Mouse (Mus musculus): ENCODE results near the gene Neo1.

Neo1 gene

GRCm38 (mm10) chr9:59036159-59036731 lies at the start of gene Neo1:
Neo1 (minus strand) TSS chr9:59036441.
- DNase-seq (ENCODE audit: low read depth) = no peak

DNA sequence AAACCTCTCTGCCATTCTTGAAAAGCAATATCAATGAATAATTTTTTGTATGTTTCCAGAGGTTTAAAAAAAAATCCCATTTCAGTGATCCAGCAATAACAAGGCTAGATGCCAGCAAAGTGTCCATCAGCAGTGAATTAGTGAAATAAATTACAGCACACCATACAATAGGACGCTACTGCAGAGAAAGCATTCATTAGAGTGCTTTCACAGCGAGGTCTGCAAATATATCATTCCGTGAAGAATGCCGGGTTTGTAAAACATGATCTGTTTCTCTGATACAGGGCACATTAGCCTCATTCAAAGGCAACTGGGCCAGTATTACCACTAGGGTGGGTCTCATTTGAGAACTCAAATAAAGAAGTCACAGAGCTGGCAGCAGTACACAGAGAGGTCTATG lies 39.4 kb upstream of the Neo1 start:
- DNase-seq (ENCODE audit: low read depth) = no peak

- DNase-seq (ENCODE audit: low read depth) = no peak
These were observed 37.6 kb upstream of the Neo1 start for GRCm38 (mm10) chr9:59073887-59074286.

DNA sequence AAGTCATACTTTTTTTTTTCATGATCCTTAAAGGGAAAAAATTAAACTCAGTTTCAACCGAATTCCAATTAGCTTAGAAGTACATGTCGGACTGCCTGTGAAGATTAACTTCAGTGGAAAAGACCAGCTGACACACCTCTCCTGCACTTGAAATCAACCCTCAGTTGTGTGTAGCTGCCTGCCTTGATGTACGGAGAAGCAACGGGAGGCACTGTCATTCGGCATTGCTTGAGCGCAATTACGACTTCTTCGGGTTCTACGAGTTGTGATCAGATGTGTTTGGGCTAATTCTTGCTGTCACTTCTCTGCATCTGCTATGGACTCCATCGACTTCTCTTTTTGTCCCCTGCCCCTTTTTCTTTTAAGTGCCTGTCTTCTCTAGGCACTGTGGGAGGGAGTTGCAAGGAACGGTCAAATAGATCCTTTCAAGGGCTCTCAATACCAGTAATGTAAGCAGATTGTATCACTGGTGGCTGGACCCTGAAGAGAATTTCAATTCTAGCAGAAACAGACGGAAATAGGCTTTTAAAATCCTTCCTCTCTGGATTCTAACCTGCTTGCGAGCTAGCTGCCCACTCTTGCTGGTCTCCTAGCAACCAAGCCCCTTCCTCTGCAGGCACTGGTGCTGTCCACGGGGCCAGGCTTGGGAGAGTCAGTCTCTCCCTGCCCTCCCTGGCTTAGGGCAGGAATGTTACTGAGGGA lies 36.0 kb upstream of the Neo1 start:
- no peak for DNase-seq (ENCODE audit: low read depth)

DNA sequence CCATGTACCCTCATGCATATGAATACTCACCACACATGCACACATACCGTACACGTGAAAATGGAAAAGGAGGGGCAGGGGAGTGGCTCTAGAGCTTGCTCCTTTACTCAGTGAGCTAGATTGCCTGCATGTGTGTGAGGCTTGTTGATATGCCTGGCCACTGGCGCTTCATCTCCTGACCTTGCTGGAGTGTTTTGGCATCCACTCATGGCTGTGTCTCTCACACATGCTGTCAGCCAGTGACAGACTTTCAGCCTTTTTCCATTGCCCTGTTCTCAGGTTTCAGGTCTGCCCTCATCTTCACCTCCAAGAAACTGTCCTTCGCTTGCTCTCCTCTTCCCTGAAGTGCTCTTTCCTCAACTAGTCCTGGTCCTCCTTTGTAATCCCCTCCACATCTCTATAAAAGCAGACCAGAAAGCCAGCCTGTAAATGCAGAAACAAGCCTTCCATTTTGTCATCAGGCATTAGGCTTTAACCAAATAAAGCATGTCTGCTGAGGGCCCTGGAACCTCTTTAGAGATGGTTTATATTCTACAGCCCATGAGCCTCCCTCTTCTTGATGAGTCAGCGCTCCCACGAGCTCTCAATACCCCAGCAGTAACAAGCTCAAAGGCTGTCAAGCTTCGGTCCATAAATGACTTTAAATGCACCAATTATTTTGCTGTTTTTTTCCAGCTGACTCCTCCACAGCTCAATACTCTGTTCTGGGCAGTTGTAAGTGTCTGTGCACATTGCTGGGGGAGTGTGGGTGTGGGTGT lies 35.2 kb upstream of the Neo1 start:
- no peak for DNase-seq (ENCODE audit: low read depth)

DNA sequence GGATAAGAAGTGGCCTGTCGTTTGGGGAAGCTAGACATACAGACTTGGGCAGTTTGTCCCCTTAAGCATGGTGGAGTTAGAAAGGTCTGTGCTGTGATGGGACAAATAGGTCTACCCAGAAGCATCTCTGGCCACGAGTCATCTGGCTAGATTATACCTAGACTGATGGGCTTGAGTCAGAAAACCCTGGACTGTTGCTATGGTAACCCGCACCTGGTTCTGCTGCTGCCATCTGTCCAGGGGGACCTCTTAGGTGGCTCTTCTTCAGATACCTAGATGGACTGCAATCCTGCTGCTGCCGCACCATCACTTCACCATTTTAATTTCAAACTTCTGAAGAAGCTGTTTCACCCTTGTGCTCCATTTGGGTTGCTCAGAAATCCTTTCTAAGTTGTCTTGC lies 34.0 kb upstream of the Neo1 start:
- no peak for DNase-seq (ENCODE audit: low read depth)

DNA sequence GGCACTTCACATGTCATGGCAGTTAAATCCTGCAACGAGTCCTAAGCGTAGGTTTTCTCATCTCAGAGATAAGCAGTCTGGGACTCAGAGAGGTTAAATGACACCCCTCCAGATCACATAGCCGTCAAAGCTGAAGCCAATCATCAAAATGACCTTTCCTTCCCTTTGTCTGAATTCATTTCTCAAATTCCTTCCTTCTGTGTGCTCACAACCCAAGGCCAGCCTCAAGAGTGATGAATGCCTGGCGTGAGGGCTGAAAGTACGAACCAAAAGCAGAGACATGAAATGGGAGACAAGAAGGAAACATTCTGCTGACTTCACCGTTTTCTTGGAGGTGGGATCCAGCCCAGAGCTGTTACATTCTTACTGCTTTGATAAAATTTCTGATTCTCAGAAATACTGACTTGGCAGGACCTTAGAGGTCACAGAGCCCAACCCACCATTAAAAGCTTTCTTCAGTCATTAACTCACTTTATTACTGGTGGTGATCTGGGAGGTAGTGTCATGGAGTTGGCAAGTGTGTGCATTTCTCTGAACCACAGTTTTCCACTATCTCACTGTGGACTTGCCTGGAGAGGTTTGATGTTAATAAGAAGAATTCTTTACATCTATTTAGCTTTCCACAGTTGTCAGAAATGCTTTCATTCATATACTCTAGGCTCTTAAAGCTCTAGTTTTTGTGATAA lies 29.5 kb upstream of the Neo1 start:
- DNase-seq (ENCODE audit: low read depth) = no peak

DNA sequence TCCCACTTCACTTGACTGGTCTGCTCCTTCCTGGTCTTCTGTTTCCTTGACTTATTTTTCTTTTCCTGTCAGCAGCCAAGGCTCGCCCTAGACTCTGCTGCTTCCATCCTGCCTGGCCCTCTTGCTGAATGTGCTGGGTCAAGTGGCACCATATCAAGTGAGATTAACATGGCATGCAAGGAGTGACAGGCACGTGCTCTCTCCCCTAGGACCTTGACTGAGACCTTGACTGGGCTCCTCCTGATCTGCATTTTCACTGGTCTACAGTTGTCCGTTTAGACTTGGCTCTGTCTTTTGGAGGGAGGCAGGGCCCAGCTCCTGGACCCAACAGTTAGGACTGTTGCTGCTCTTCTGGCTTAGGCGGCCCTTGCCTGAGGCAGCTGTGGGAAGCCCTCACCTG lies 26.2 kb upstream of the Neo1 start:
- DNase-seq (ENCODE audit: low read depth) = no peak

DNA sequence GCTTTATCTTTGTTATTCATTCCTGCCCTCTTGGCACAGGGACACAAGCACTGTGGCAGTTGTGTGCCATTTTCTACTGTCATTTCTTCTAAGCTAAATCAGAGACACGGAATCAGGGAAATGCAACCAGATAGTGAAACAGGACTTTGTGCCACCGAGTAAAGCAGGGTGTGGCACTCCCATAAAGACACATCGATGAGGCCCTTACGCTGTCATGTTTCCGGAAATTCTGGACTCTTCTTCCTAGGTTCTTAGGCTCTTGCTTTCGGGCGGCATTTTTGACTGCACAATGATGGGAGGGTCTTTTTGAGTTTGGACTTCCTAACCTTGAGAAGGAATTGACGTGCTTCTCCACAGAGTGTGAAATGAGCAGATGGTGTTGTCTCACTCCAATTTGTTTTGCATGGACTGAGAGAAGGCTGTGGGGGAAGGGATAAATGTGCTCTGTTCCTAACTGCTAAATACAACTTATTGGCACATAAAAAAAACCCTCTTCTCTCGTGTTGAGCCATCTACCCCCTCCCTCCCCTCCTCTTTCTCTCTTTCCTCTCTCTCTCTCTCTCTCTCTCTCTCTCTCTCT lies 23.9 kb upstream of the Neo1 start:
- DNase-seq (ENCODE audit: low read depth) = no peak

GRCm38 (mm10) chr9:59059158-59059557 lies 22.9 kb upstream of the Neo1 start:
- DNase-seq (ENCODE audit: low read depth) = no peak

DNA sequence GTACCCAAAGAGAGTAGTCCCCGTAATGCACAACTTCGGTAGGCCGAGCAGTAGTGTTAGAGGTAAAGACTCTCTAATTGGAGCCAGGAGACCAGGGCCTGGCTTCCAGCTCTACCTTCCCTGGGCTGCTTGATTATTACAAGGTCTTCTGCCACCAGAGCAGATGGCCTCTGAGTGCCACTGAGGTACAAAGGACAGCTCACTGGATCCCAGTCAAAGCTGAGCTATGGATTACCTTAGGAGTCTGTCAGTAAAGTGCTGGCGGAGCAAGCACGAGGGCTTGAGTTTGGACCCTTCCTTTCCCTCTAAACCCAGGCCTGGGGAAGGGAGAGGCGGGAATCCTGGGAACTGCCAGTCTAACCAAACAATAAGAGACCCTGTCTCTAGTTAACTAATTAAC lies 21.8 kb upstream of the Neo1 start:
- no peak for DNase-seq (ENCODE audit: low read depth)

DNA sequence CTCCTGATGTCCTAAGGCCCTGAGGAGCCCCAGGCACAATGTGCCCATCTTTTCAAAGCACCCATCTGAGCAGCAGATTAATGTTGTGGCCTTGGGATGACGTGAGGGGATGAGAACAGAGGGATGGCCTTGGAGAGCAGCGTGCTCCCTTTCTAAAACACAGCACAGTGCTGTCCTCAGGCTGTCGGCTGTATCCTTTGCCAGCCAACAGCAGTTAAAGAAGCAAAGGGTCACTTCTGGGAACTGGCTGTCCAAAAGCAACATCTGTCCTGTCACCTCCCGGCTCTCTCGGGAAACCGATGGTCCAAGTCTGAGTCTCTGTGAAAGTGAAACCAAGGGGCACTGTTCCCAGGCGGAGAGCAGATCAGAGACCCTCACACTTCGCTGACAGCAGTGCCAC lies 20.0 kb upstream of the Neo1 start:
- DNase-seq (ENCODE audit: low read depth) = no peak

- DNase-seq (ENCODE audit: low read depth) = no peak
These were observed 5.6 kb upstream of the Neo1 start for GRCm38 (mm10) chr9:59041805-59042204.

DNA sequence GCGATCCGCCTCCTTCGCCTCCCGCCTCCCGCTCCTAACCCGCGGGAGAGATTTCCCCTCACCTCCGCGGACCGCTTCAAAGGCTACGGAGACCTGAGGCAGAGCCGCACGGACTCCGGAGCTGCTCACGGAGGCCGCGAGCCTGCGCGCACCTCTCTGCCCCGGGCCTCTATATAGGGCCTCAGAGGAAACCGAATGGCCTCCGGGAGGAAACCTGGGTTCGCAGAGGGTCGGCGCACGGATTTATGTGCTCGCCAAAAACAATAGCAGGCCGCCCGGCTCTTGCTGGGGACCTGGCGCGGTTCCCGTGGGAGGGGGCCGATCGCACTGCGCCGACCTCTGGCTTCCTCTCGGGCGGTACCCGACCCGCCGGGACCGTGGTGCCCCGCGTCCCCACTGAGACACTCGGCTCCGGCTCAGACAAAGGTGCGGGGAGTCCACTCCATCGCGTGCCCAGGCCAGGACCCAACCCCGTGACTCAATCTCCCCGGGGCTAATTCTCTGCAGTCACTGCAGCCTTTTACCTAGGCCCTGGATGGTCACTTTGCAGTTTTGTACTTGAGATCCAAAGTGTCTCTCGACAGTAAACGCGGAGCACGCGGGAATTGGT lies 596 bp upstream of the Neo1 start:
- no peak for DNase-seq (ENCODE audit: low read depth)

- no peak for DNase-seq (ENCODE audit: low read depth)
These were observed 691 bp downstream of the Neo1 start for GRCm38 (mm10) chr9:59035342-59036158.

DNA sequence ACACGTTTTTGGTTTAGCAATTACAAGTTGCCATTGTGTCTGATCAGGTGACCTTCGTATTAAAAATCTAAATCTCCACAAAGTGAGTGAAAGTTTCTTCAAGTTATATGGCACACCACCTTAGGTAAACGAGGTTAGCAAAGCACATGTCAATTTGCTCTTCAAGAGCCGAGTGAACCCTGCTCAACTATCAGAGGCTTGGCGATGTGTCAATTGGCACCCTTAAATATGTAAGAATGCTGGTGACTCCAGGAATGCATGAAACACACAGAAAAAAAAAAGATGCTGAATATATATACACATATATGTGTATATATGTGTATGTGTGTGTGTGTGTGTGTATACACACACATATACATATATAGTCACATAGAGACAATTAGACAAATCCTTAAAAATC lies 1.4 kb downstream of the Neo1 start:
- no peak for DNase-seq (ENCODE audit: low read depth)

DNA sequence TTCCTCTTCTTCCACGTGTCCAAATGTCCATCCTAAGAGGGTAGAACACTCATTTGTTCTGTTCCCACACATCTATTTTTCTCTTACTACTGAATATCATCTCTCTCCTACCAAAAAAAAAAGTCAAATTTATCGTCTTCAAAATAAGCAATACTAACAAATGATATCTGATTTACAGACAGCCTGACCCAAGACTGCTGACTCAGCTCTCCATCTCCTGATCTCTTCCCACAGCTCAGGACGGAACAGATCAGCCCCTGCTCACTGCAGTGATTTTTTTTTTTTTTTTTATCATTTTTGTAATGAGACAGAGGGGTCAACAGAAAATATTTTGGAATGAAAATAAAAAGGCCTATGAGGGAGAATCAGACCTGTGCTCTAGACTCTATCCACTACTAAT lies 2.7 kb downstream of the Neo1 start:
- no peak for DNase-seq (ENCODE audit: low read depth)

DNA sequence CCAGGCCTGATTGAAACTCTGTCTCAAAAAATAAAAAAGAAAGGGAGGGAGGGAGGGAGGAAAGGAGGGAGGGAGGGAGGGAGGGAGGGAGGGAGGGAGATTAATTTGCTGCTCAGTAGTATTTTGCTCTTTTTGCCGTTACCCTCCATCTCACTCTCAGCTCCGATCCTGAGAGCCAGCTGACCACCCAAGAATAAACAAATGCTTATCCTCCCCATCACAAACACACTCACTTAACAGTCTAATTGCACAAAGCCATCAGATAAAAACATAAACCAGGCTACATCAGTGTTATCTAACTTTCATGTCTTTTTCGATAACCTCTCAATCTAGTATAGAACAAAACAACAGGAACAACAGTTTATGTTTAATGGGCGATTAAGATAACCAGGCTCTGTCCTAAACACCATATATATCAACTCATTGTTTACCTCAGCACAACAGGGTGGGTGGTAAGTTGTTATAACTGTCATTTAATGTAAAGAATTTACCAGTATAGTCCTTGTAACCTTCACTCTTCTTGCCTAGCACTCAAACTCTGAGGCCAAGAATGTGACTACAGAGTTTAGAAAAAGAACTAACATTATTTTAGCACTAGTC lies 11.9 kb downstream of the Neo1 start:
- no peak for DNase-seq (ENCODE audit: low read depth)

DNA sequence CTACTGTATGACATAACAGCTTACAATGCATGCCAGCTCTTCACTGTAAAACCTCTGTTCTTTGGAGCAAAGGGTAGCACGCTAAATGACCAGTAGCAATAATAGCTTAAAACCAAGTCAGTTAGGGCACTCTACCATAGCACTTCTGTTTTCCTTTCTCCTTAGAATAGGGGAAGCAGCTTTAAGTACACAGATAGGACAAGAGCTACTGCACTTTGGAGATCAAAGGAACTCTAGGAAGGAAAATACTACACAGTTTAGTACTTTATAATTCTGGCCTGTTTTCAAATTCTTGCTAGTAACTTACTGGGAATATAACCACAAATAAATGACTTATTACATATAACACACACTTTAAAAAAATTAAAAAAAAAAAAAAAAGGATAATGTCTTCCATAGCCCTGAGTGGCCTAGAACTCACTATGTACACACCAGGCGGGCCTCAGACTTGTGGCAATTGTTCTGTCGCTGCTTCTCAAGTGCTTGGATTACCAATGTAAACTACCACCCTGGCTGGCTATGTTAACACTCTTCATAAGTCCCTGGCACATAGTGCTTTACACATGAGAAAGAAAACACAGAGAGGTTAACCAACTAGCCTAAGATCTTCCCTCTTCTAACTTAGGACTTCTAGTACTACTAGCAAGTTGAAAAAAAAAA lies 20.1 kb downstream of the Neo1 start:
- no peak for DNase-seq (ENCODE audit: low read depth)

DNA sequence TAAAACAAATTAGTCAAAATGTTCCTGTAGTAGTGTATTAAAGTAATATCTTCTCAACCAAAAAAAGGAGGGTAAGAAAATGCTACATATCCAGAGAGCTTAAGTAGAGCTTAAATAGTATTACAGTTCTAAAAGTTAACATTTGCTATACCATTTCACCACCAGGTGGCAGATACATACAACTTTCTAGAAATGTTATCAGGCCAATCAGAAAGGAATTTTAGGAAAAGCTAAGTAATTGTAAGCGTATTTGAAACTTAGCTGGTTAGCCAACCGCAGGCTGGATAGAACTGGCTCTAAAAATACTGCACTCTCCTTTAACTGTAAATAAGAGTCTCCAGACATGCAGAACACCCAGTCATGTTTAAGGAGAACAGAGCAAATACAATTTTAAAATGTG lies 22.9 kb downstream of the Neo1 start:
- DNase-seq (ENCODE audit: low read depth) = no peak
